Mouse (Mus musculus): Measurements from ENCODE around the gene Eif2b4. TPM values are rescaled to one million over a fixed set of nuclear protein-coding genes. Genes with fewer than 3 reads are reported as not detected.
A peak's percentile ranks its signal among the peaks of the same experiment; 100 is the strongest.

Eif2b4 gene
- polyA plus RNA-seq, 1 experiment = 88.0 TPM

DNA sequence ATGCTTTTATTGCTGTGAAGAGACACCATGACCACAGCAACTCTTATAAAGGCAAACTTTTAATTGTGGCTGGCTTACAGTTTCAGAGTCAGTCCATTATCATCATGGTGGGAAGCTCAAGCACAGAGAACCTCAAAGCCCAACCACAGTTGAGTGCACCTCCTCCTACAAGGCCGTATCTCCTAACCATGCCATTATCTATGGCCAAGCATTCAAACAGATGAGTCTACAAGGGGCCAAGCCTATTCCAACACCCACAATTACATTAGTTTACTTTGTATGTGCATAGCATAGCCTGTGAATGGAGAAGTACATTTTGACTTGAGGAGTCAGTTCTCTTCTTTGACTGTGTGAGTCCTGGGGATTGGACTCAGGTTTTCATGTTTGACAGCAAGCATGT lies 28.4 kb downstream of the Eif2b4 start:
- H3K36me3 ChIP-seq (ENCODE audit: control insufficient read depth, insufficient read depth, low read length) = peaks cover 77% of the 10 kb centered on the region
- no peak for DNase-seq
- no peaks in the 10 kb centered on the region for H3K27me3 ChIP-seq (ENCODE audit: control insufficient read depth, insufficient read depth, low read length)
- WGBS = 98% methylated on average over 1 of the region's 1 CpGs
- H3K27ac ChIP-seq (ENCODE audit: control insufficient read depth, insufficient read depth, low read length) = no peak overlapping the region
- TF ChIP-seq CTCF (IDR thresholded peaks at IDR 0.05; ENCODE audit: borderline replicate concordance, control insufficient read depth, extremely low read depth, insufficient read depth, low read length, poor library complexity) (no peak), POLR2A (IDR thresholded peaks at IDR 0.05; ENCODE audit: control insufficient read depth, extremely low read depth, insufficient read depth, low read length, poor library complexity) (no peak)
- no peak overlapping the region for H3K4me3 ChIP-seq (ENCODE audit: control insufficient read depth, insufficient read depth, low read length)
- H3K4me1 ChIP-seq (replicated peaks; ENCODE audit: control insufficient read depth, insufficient read depth, low read length) = no peaks in the 10 kb centered on the region

GRCm38 (mm10) chr5:31162462-31162861 lies 30.8 kb downstream of the Eif2b4 start:
- Histone ChIP-seq H3K4me3 (ENCODE audit: control insufficient read depth, insufficient read depth, low read length) (no peak overlapping the region), H3K4me1 (replicated peaks; ENCODE audit: control insufficient read depth, insufficient read depth, low read length) (no peaks in the 10 kb centered on the region), H3K27me3 (ENCODE audit: control insufficient read depth, insufficient read depth, low read length) (no peaks in the 10 kb centered on the region), H3K27ac (ENCODE audit: control insufficient read depth, insufficient read depth, low read length) (no peak overlapping the region), H3K36me3 (ENCODE audit: control insufficient read depth, insufficient read depth, low read length) (peaks cover 76% of the 10 kb centered on the region)
- TF ChIP-seq CTCF (IDR thresholded peaks at IDR 0.05; ENCODE audit: borderline replicate concordance, control insufficient read depth, extremely low read depth, insufficient read depth, low read length, poor library complexity) = no peak
- TF ChIP-seq POLR2A (IDR thresholded peaks at IDR 0.05; ENCODE audit: control insufficient read depth, extremely low read depth, insufficient read depth, low read length, poor library complexity) = no peak
- DNase-seq = no peak

DNA sequence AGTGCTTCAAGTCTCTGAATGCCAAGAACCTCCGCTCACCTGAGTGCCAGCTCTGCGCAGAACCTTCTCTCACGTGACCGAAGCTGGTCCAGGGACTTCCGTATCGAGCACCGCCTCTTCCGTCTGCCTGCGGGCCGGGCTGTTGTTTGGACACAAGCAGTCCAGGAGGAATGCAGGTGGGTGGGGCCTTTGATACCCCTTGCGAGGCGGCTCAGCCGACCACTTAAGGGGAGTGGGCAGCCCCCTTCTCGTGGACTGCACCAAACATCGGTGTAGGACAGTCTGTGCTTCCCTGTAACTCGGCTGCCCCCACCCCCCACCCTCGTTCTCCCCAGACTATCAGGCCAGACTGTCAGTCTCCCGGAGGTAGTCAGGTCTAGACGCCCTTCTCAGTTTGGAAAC lies 39.1 kb downstream of the Eif2b4 start, which contains the start of gene Mpv17:
Gene Mpv17, minus strand, starts transcription at position 100 of the 402 bp plus-strand sequence.
- 0 out of 2 replicates have a peak within 1 kb of the TSS, but pooled peaks have one; percentile 16 for H3K27ac ChIP-seq (ENCODE audit: control insufficient read depth, insufficient read depth, low read length)
- peak within 1 kb of the TSS; percentile 91 for H3K4me3 ChIP-seq (ENCODE audit: control insufficient read depth, insufficient read depth, low read length)
- peaks cover 24% of the 10 kb centered on the region for H3K36me3 ChIP-seq (ENCODE audit: control insufficient read depth, insufficient read depth, low read length)
- peak; percentile 71 for DNase-seq
- no peaks in the 10 kb centered on the region for H3K27me3 ChIP-seq (ENCODE audit: control insufficient read depth, insufficient read depth, low read length)
- peak; percentile 58 for TF ChIP-seq POLR2A (IDR thresholded peaks at IDR 0.05; ENCODE audit: control insufficient read depth, extremely low read depth, insufficient read depth, low read length, poor library complexity)
- TF ChIP-seq CTCF (IDR thresholded peaks at IDR 0.05; ENCODE audit: borderline replicate concordance, control insufficient read depth, extremely low read depth, insufficient read depth, low read length, poor library complexity) = no peak
- WGBS = under 1% methylated on average over 19 of the region's 19 CpGs
- peaks cover 8% of the 10 kb centered on the region for H3K4me1 ChIP-seq (replicated peaks; ENCODE audit: control insufficient read depth, insufficient read depth, low read length)

DNA sequence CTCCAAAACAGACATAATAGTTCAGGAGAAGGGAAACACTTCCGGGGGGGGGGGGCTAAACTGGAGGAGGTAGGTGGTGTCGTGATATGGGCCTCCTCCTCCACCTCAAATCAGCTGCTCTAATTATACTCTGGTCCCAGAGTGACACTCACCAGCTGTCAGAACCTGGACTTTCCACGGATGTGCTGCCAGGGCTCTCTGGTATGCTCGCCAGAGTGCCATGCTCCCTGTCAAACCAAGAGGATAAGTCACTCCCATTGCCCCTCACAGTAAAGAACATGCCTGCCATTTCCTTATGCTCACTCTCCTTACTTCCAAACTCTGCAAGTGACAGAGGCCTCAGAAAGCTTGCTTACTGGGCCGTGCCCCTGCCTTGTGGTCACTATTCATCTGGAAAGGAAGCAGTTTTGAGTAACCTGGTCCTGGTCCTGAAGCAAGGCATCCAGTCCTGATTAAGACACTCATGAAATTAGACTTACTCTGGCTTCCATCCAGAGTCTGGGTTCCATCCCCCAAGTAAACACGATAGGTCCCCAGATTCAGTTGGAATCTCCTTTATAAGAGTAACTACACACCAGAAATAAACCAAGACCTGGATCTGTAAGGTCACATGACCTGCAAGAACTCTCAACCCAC lies 39.6 kb downstream of the Eif2b4 start:
- DNase-seq = peak; percentile 11
- H3K4me1 ChIP-seq (replicated peaks; ENCODE audit: control insufficient read depth, insufficient read depth, low read length) = peaks cover 8% of the 10 kb centered on the region
- WGBS = 43% methylated on average over 6 of the region's 6 CpGs
- H3K4me3 ChIP-seq (ENCODE audit: control insufficient read depth, insufficient read depth, low read length) = peak overlapping the region; percentile 91
- peaks cover 19% of the 10 kb centered on the region for H3K36me3 ChIP-seq (ENCODE audit: control insufficient read depth, insufficient read depth, low read length)
- TF ChIP-seq CTCF (IDR thresholded peaks at IDR 0.05; ENCODE audit: borderline replicate concordance, control insufficient read depth, extremely low read depth, insufficient read depth, low read length, poor library complexity) = no peak
- no peak for TF ChIP-seq POLR2A (IDR thresholded peaks at IDR 0.05; ENCODE audit: control insufficient read depth, extremely low read depth, insufficient read depth, low read length, poor library complexity)
- no peak overlapping the region for H3K27ac ChIP-seq (ENCODE audit: control insufficient read depth, insufficient read depth, low read length)
- no peaks in the 10 kb centered on the region for H3K27me3 ChIP-seq (ENCODE audit: control insufficient read depth, insufficient read depth, low read length)

DNA sequence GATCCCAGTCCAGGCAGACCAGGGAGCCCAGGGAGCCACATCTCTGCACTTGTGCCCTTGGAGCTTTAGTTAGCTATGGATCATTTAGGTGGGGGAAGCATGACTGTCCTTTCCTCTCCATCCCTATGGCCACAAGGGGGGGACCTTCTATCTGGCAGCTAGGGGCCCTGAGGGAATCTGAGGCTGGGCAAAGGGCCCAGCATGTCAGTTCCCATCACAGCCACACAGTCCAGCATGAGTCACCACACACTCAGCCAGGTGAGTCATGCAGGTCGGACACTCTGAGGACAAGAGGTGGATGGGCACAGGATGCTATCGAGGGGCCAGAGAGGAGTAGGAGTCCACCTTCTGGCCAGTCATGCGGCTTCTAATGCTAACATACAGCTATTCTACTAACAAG lies 41.5 kb downstream of the Eif2b4 start:
- Histone ChIP-seq H3K27ac (ENCODE audit: control insufficient read depth, insufficient read depth, low read length) (no peak overlapping the region), H3K36me3 (ENCODE audit: control insufficient read depth, insufficient read depth, low read length) (peaks cover under 1% of the 10 kb centered on the region; the same call in 1 of the 2 replicates), H3K27me3 (ENCODE audit: control insufficient read depth, insufficient read depth, low read length) (no peaks in the 10 kb centered on the region), H3K4me1 (replicated peaks; ENCODE audit: control insufficient read depth, insufficient read depth, low read length) (peaks cover 8% of the 10 kb centered on the region), H3K4me3 (ENCODE audit: control insufficient read depth, insufficient read depth, low read length) (no peak overlapping the region)
- 94% methylated on average over 3 of the region's 3 CpGs for WGBS
- no peak for TF ChIP-seq CTCF (IDR thresholded peaks at IDR 0.05; ENCODE audit: borderline replicate concordance, control insufficient read depth, extremely low read depth, insufficient read depth, low read length, poor library complexity)
- TF ChIP-seq POLR2A (IDR thresholded peaks at IDR 0.05; ENCODE audit: control insufficient read depth, extremely low read depth, insufficient read depth, low read length, poor library complexity) = no peak
- no peak for DNase-seq

DNA sequence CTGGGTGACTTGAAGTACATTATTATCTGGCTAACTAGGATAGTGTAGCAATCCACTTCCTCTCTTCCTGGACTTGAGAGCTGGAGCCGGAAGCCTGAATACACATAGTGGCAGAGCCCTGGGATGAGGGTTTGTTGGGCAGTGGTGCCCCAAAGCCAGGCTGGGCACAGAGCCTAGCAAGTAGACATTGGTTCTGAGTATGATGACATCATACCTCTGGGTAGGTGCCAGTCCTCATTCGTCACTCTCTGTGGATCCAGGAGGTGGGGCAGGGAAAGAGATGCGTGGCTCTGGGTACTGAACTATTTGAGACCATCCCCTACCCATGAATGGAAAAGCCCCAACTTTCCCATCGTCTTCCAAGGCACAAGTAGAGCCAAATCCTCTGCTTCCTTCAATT lies 43.4 kb downstream of the Eif2b4 start:
- TF ChIP-seq POLR2A (IDR thresholded peaks at IDR 0.05; ENCODE audit: control insufficient read depth, extremely low read depth, insufficient read depth, low read length, poor library complexity) (no peak), CTCF (IDR thresholded peaks at IDR 0.05; ENCODE audit: borderline replicate concordance, control insufficient read depth, extremely low read depth, insufficient read depth, low read length, poor library complexity) (no peak)
- H3K4me1 ChIP-seq (replicated peaks; ENCODE audit: control insufficient read depth, insufficient read depth, low read length) = peaks cover 8% of the 10 kb centered on the region
- no peaks in the 10 kb centered on the region for H3K27me3 ChIP-seq (ENCODE audit: control insufficient read depth, insufficient read depth, low read length)
- no peak overlapping the region for H3K4me3 ChIP-seq (ENCODE audit: control insufficient read depth, insufficient read depth, low read length)
- no peaks in the 10 kb centered on the region for H3K36me3 ChIP-seq (ENCODE audit: control insufficient read depth, insufficient read depth, low read length)
- no peak overlapping the region for H3K27ac ChIP-seq (ENCODE audit: control insufficient read depth, insufficient read depth, low read length)
- WGBS = 98% methylated on average over 4 of the region's 4 CpGs
- no peak for DNase-seq

Measured in thymus, adult 2 months (tissue).